Mouse (Mus musculus) cortical plate, adult 2 months (tissue): ENCODE measurements around the gene Rnf133.

Experiments used
- CTCF ChIP-seq: fragments of 200-500 bp; IDR thresholded peaks from 2 replicates; pipeline ENCODE4 v1.5.1; 2011; ENCODE audit warnings: mild to moderate bottlenecking, control low read depth, low read length; ENCODE audit not compliant: insufficient read depth; ENCODE audit errors: extremely low read depth
- POLR2A ChIP-seq: fragments of 200-500 bp; IDR thresholded peaks from 2 replicates; pipeline ENCODE4 v1.6.1; 2011; ENCODE audit warnings: mild to moderate bottlenecking, low read length, control low read depth; ENCODE audit not compliant: insufficient read depth; ENCODE audit errors: extremely low read depth

DNA sequence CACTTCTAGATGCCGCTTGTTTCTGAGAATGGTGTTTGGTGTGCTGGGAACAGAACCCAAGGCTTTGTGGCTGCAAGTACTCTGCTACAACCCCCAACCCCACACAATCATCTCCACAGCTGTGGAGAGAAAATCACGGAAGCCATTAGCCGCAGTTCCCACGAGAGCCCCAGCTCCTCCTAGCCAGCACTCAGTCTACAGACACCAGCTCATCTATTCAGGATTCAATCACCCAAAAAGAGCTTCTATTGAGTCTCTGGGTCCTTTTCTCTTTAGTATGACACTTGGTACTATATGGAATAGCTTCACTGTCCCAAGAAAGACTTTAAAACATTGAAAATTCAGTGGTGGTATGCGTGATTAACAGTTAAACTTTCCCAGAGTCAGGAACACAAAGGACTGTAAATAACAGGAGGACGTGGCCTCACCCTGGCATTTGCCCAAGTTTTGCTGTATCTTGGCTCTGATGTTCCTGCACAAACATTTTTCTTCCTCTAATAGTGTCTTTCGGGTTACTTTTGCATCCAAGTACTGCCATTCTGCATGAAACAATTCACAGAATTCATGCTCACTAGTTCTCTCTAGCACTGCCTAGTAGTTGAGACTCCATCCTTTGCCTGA is 2.4 kb downstream of the Rnf133 start:
- TF ChIP-seq POLR2A (no peak), CTCF (no peak)
